In genomic region chr4:126813212-126813611, GRCm38 (mm10) we compare ENCODE assay signal across 22 mouse cellular contexts. TPM values are rescaled to one million over a fixed set of nuclear protein-coding genes. Genes with fewer than 3 reads are reported as not detected.
DNase-seq lines count a peak whose midpoint lies in the region; ATAC-seq and TF ChIP-seq lines count a peak whose summit lies in the region.
"Had no signal": no experiment of that assay in that cellular context is flagged by ENCODE, and none has a peak within 500 bp of the region (broad histone marks: within the 10 kb centered on the region; RNA-seq: fewer than 3 reads in every experiment).

No protein-coding gene starts in this region.

- peaks cover 8% of the 10 kb centered on the region; the same call in 1 of the 2 replicates for H3K4me1 ChIP-seq in heart, embryonic 15.5 days (replicated peaks)
- H3K4me1 ChIP-seq in thymus, adult 2 months (replicated peaks; ENCODE audit: control insufficient read depth, insufficient read depth, low read length) = peaks cover 19% of the 10 kb centered on the region
- H3K4me1 ChIP-seq in small intestine, adult 2 months (ENCODE audit: control insufficient read depth, insufficient read depth, insufficient read length, low read length) = no peaks in the 10 kb centered on the region; the same call in 1 of the 2 replicates
- no peaks in the 10 kb centered on the region for H3K4me1 ChIP-seq in forebrain, embryonic 16.5 days (replicated peaks; ENCODE audit: control insufficient read depth, insufficient read depth, low read length)
- H3K4me1 ChIP-seq: embryonic facial prominence, embryonic 15.5 days; midbrain, embryonic 10.5 days had no signal

- DNase-seq in heart, postnatal 10 days = no peak
- DNase-seq in thymus, adult 2 months = no peak
- DNase-seq in thymus, postnatal 4 days = no peak
- peak; percentile 30 for DNase-seq in T-cell, adult 2 months (ENCODE audit: low spot score)
- no peak for DNase-seq in retina, postnatal 1 day
- DNase-seq: adrenal gland, postnatal 14 days; cerebellum, adult 2 months; cerebellum, postnatal 36 days; forebrain, postnatal 0 days; gastrocnemius, postnatal 14 days; heart, adult 2 months; kidney, adult 18-20 months; liver, embryonic 13.5 days; lung, adult 2 months had no signal

- TF ChIP-seq POLR2A in thymus, adult 2 months (IDR thresholded peaks at IDR 0.05; ENCODE audit: control insufficient read depth, extremely low read depth, insufficient read depth, low read length, poor library complexity) = no peak
- TF ChIP-seq POLR2A in small intestine, adult 2 months (IDR thresholded peaks at IDR 0.05; ENCODE audit: low read depth, low read length) = no peak

- no peak overlapping the region for H3K9ac ChIP-seq in heart, embryonic 15.5 days
- H3K9ac ChIP-seq in forebrain, embryonic 16.5 days (replicated peaks; ENCODE audit: low read depth, low read length) = no peak overlapping the region
- H3K9ac ChIP-seq: embryonic facial prominence, embryonic 15.5 days; forebrain, postnatal 0 days; liver, embryonic 13.5 days had no signal

- TF ChIP-seq CTCF in thymus, adult 2 months (IDR thresholded peaks at IDR 0.05; ENCODE audit: borderline replicate concordance, control insufficient read depth, extremely low read depth, insufficient read depth, low read length, poor library complexity) = no peak
- TF ChIP-seq CTCF in small intestine, adult 2 months (IDR thresholded peaks at IDR 0.05; ENCODE audit: extremely low read depth, insufficient read length, insufficient replicate concordance, low read depth, low read length) = no peak

- WGBS in heart, embryonic 15.5 days = 47% methylated on average over 5 of the region's 5 CpGs
- WGBS in thymus, adult 2 months = 15% methylated on average over 5 of the region's 5 CpGs
- 69% methylated on average over 5 of the region's 5 CpGs for WGBS in small intestine, adult 2 months
- 90% methylated on average over 5 of the region's 5 CpGs for WGBS in forebrain, embryonic 16.5 days

- intact Hi-C loops in heart, postnatal 10 days (cut with DNase I) = no loop called here

- H3K9me3 ChIP-seq in heart, embryonic 15.5 days (replicated peaks) = no peaks in the 10 kb centered on the region
- no peaks in the 10 kb centered on the region for H3K9me3 ChIP-seq in forebrain, embryonic 16.5 days (ENCODE audit: control insufficient read depth, low read length)
- H3K9me3 ChIP-seq: embryonic facial prominence, embryonic 15.5 days; liver, embryonic 13.5 days; midbrain, embryonic 10.5 days had no signal

- no peak for ATAC-seq in heart, embryonic 15.5 days (replicated peaks; ENCODE audit: insufficient number of reproducible peaks, insufficient read depth, low FRiP score, low read depth)
- no peak for ATAC-seq in forebrain, embryonic 16.5 days
- ATAC-seq: forebrain, postnatal 0 days; hindbrain, postnatal 0 days had no signal

- H3K4me2 ChIP-seq in heart, embryonic 15.5 days = no peak overlapping the region
- H3K4me2 ChIP-seq in forebrain, embryonic 16.5 days (ENCODE audit: low read length) = no peak overlapping the region
- H3K4me2 ChIP-seq: embryonic facial prominence, embryonic 15.5 days; liver, embryonic 13.5 days had no signal

- no peaks in the 10 kb centered on the region for H3K27me3 ChIP-seq in heart, embryonic 15.5 days
- no peaks in the 10 kb centered on the region for H3K27me3 ChIP-seq in thymus, adult 2 months (ENCODE audit: control insufficient read depth, insufficient read depth, low read length)
- H3K27me3 ChIP-seq in small intestine, adult 2 months (ENCODE audit: control insufficient read depth, insufficient read depth, low read length) = no peaks in the 10 kb centered on the region
- H3K27me3 ChIP-seq in forebrain, embryonic 16.5 days (replicated peaks; ENCODE audit: control insufficient read depth, insufficient read depth, low read length) = no peaks in the 10 kb centered on the region
- H3K27me3 ChIP-seq: embryonic facial prominence, embryonic 15.5 days; liver, embryonic 13.5 days had no signal

- no peak overlapping the region for H3K4me3 ChIP-seq in heart, embryonic 15.5 days
- H3K4me3 ChIP-seq in thymus, adult 2 months (ENCODE audit: control insufficient read depth, insufficient read depth, low read length) = no peak overlapping the region
- H3K4me3 ChIP-seq in small intestine, adult 2 months (ENCODE audit: low read depth, low read length) = no peak overlapping the region
- H3K4me3 ChIP-seq in forebrain, embryonic 16.5 days (replicated peaks; ENCODE audit: low read length) = no peak overlapping the region
- H3K4me3 ChIP-seq: embryonic facial prominence, embryonic 15.5 days; heart, adult 2 months; left cerebral cortex, adult 2 months; liver, embryonic 13.5 days; midbrain, embryonic 10.5 days had no signal

- peaks cover 14% of the 10 kb centered on the region; the same call in 1 of the 2 replicates for H3K36me3 ChIP-seq in heart, embryonic 15.5 days
- no peaks in the 10 kb centered on the region for H3K36me3 ChIP-seq in thymus, adult 2 months (ENCODE audit: control insufficient read depth, insufficient read depth, low read length)
- peaks cover 54% of the 10 kb centered on the region for H3K36me3 ChIP-seq in small intestine, adult 2 months (ENCODE audit: control insufficient read depth, insufficient read depth, low read length)
- H3K36me3 ChIP-seq in forebrain, embryonic 16.5 days (ENCODE audit: control insufficient read depth, insufficient read depth) = peaks cover 7% of the 10 kb centered on the region; the same call in 1 of the 2 replicates

- 0 out of 2 replicates have a peak overlapping the region, but pooled peaks have one; percentile 3 for H3K27ac ChIP-seq in heart, embryonic 15.5 days
- H3K27ac ChIP-seq in thymus, adult 2 months (ENCODE audit: control insufficient read depth, insufficient read depth, low read length) = peak overlapping the region; percentile 35; the same call in 1 of the 2 replicates
- H3K27ac ChIP-seq in small intestine, adult 2 months (ENCODE audit: insufficient read depth, low read depth, low read length) = 0 out of 2 replicates have a peak overlapping the region, but pooled peaks have one; percentile 40
- no peak overlapping the region for H3K27ac ChIP-seq in forebrain, embryonic 16.5 days (ENCODE audit: low read length)
- H3K27ac ChIP-seq: embryonic facial prominence, embryonic 15.5 days; heart, adult 2 months; hindbrain, postnatal 0 days; left cerebral cortex, adult 2 months; liver, embryonic 13.5 days; macrophage; midbrain, embryonic 10.5 days had no signal

RNA-seq across cellular contexts. Expression of gene AU040320, which starts 59.9 kb away (rescaled TPM):
- polyA plus RNA-seq in heart, embryonic 15.5 days (2015; fragmentation: Nextera tagmentation; extraction: Ambion mirVana) = 20.2 and 21.9 TPM in 2 replicates
- total RNA-seq in heart, postnatal 10 days (2021) = 10 to 100 TPM; 26.2 to 31.6 TPM
- 31.6 and 40.0 TPM in 2 replicates for polyA plus RNA-seq in thymus, adult 2 months (2012; rRNA removed)
- polyA plus RNA-seq in small intestine, adult 2 months (2012; rRNA removed) = 82.5 and 182 TPM in 2 replicates
- polyA plus RNA-seq in forebrain, embryonic 16.5 days (2015; fragmentation: Nextera tagmentation; extraction: Ambion mirVana) = 32.8 and 35.0 TPM in 2 replicates

RNA-seq across cellular contexts. Expression of gene Ncdn, which starts 60.0 kb away (rescaled TPM):
- 18.6 and 25.8 TPM in 2 replicates for polyA plus RNA-seq in heart, embryonic 15.5 days (2015; fragmentation: Nextera tagmentation; extraction: Ambion mirVana)
- total RNA-seq in heart, postnatal 10 days (2021) = 10 to 100 TPM; 15.3 to 17.2 TPM
- 53.6 and 60.4 TPM in 2 replicates for polyA plus RNA-seq in thymus, adult 2 months (2012; rRNA removed)
- 15.7 and 27.2 TPM in 2 replicates for polyA plus RNA-seq in small intestine, adult 2 months (2012; rRNA removed)
- polyA plus RNA-seq in forebrain, embryonic 16.5 days (2015; fragmentation: Nextera tagmentation; extraction: Ambion mirVana) = 120 and 129 TPM in 2 replicates
